Mouse (Mus musculus) urinary bladder, adult 18-20 months (tissue): ENCODE results near the gene Zbtb37.
"Not testable (repeated sequence)": the region's sequence is repeated elsewhere in the genome, so short reads cannot be mapped to it uniquely, and the experiment has no call there.

Experiments used
- DNase-seq, 2 experiments: peaks; one replicate each; pipeline ENCODE4 v3.0.0; 2022; ENCODE audit warnings: low spot score in 2 of 2, mixed read lengths in 2 of 2

Gene Zbtb37

DNA sequence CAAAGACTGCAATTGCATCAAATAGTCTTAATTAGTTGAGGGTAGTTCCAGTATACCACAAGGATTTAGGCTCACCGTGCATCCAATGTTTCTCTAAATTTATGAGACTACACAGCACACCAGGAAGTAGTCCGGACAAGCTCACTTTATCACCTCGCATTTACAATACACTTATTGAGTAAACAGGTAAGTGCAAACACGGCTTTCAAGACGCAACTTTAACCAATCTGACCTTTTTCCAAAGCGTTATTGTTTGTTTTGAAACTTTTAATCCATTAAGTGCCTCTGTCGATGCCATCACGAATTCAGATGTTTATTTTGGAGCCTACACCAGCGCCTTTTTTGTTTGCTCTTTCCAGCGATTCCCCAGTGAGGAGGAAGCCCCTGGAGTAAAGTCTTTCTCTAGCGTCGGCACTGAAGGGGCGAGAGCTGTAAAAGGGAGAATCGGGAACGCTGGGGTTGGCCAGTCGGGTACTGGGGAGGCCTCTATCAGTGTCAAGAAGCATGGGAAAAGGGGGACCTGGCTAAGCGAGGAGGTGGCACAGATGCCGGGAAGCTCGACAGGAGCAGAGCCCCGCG, 704 bp downstream of the Zbtb37 start:
- DNase-seq: no peak

- DNase-seq: no peak
These were observed 2.3 kb downstream of the Zbtb37 start for GRCm38 (mm10) chr1:161032345-161032744.

DNA sequence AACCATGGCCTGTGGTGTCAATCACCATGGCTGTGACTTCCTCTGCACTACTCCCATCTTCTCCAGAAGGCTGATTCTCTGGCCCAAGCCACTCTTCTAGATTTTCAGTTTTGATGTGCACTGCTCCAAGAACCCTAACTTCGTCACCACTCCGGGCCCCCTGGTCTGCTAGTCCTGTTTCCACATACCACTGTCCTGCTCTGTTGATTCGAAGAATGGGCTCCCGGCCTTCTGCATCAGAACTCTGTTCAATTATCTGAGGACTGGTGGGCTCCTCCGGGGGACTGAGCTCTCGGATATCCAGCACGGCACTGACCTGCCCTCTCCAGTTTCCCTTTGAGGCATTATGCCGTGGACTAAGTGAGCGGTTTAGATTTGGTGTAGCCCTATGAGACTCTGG, 2.8 kb downstream of the Zbtb37 start:
- no peak for DNase-seq

GRCm38 (mm10) chr1:161030058-161030457, 4.6 kb downstream of the Zbtb37 start:
- DNase-seq: no peak

- not testable (repeated sequence) for DNase-seq
These were observed 6.2 kb downstream of the Zbtb37 start for GRCm38 (mm10) chr1:161028427-161028826.

- DNase-seq: no peak
These were observed 7.5 kb downstream of the Zbtb37 start for GRCm38 (mm10) chr1:161027196-161027595.

GRCm38 (mm10) chr1:161025410-161026210, 9.0 kb downstream of the Zbtb37 start:
- DNase-seq: no peak

- no peak for DNase-seq
These were observed 14.6 kb downstream of the Zbtb37 start for GRCm38 (mm10) chr1:161020051-161020450.

DNA sequence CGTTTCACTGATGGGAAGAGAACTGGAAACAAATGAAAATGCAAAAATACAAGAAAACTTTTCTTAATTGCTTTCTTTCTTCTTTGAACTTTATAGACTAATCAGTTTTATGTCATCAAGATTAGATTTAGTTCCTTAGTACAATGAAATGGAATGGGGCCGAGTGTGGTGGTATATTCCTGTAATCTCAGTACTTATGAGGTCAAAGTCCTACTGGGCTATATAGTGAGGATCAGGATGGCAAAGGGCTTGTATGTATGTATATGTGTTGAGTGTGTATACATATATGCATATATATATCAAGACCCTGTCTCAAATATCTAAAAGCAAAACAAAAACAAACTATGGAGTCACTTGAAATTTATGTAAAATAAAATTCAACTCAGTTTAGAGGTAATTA, 18.3 kb downstream of the Zbtb37 start:
- DNase-seq: no peak

DNA sequence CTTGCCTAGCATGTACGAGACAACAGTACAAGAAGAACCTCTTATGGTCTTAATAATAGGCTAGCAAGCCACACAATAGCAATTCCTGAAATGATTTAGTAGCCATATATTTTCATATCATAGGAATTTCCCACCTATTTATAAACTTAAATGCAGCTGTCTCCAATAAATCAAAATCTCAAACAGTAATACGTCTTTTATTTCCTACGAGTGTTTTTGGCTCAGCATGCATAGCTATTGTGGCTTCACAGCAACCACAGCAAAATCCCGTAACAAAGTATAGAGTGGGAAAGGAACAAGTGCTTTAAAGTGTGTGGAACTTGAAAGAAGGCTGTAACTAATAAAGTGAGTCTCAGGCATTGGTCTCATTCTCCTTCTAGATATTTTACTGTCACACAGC, 24.2 kb downstream of the Zbtb37 start:
- no peak for DNase-seq

GRCm38 (mm10) chr1:161008038-161008437, 26.6 kb downstream of the Zbtb37 start:
- no peak for DNase-seq

GRCm38 (mm10) chr1:161006471-161006870, 28.2 kb downstream of the Zbtb37 start:
- no peak for DNase-seq

DNA sequence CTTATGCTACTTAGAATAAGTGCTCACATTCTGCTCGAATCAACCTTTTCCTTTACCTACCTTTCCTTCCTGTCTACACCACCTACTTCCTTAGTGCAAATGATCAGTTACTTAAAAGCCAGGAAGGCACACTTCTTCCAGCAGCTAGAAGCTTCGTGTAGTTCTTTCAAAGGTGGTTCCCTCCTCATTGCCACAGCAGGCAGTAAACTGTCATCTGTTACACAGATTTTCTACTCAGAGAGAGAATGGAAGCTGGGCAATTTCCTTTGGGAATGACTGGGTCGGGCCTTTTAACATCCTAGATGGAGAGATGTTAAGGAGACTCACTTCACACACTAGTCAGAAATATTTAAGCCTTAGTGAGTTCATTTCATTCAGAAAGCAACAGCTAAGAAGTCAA, 29.1 kb downstream of the Zbtb37 start:
- no peak for DNase-seq

- DNase-seq: no peak
These were observed 29.7 kb downstream of the Zbtb37 start for GRCm38 (mm10) chr1:161004942-161005341.

DNA sequence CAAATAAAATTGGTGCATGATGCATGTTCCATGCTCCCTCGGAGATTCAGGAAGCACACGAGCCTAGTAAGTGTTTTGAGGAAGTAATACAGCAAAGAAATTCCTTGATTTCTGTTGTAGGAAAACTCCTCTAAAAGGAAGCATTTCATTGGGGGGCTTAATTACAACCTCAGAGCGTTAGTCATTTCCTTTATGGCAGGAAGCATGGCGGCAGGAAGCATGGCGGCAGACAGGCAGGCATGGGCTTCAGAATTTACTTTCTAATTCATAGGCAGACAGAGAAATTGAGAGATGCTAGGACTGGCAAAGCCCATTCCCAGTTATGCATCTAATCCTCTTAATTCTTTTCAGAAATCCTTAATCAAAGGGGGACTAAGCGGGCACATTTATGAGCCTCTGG, 40.8 kb downstream of the Zbtb37 start:
- no peak for DNase-seq

- no peak for DNase-seq
These were observed 45.3 kb downstream of the Zbtb37 start for GRCm38 (mm10) chr1:160989395-160989794.

DNA sequence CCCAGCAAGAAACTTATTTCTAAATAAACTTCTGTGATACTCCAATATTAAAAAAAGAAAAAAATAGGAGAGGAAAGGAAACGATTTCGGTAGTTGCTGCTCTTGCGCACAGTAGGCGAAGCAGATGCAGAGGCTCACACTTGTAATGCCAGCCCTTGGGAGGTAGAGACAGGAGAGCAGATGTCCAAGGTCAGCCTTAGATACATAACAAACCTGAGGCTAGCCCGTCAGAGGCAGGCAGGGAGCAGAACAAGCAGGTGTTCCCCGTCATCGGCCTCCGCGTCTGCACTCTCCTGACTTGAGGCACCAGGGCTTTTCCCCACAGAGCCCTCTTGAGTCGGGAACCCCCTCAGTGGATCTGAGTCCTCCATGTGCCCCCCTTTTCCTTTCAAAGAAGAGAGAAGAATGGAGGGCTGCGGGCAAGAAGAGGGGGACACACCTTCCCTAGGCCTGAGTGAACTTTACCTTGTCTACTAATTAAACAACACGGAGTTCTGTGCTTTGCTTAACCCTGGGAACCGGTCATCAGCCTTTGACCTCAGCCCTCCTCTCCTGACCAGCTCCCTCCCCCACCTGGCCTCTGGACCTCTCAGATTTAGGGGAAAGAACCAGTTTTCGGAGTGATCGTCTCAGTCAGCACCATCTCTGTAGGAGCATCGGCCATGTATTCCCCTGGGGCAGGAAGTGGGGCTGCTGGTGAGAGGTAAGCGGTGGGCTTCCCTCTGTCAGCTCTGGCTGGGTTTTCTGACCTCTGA, 47.6 kb downstream of the Zbtb37 start:
- DNase-seq: no peak

GRCm38 (mm10) chr1:160985477-160985876, 49.2 kb downstream of the Zbtb37 start:
- no peak for DNase-seq

DNA sequence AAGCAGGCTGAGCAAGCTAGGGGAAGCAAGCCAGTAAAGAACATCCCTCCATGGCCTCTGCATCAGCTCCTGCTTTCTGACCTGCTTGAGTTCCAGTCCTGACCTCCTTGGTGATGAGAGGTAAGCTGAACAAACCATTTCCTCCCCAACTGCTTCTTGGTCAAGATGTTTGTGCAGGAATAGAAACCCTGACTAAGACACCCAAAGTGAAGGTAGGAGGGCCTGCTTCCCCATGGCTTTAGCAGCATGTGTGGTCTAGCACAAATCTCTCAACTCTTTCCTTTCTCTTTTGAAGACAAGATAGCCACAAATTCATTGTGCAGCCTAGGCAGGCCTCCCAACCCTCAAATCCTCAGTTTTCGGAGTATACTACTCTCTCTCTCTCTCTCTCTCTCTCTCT, 49.9 kb downstream of the Zbtb37 start:
- not testable (repeated sequence) for DNase-seq

- no peak for DNase-seq
These were observed 51.8 kb downstream of the Zbtb37 start for GRCm38 (mm10) chr1:160982887-160983286.

GRCm38 (mm10) chr1:160981337-160981736, 53.3 kb downstream of the Zbtb37 start:
- DNase-seq: no peak

- DNase-seq: no peak
These were observed 54.0 kb downstream of the Zbtb37 start for GRCm38 (mm10) chr1:160980537-160981234.
